Mouse (Mus musculus) adrenal gland, adult 8-10 months (tissue): ENCODE results near the gene Tead3. TPM values are rescaled to one million over a fixed set of nuclear protein-coding genes. Genes with fewer than 3 reads are reported as not detected.

Experiments
- DNase-seq: peaks from one replicate; pipeline ENCODE4 v3.0.0; 2022
- total RNA-seq, 4 experiments: library from RNA; stranded (reverse); gene quantifications; 2 replicates each; pipeline ENCODE4 v1.2.4; 2022

The Tead3 gene
- 10 to 100 TPM in 3 of 4 experiments, 1 to 10 TPM in 1; 8.5 to 21.1 (median 13.3) TPM for total RNA-seq

DNA sequence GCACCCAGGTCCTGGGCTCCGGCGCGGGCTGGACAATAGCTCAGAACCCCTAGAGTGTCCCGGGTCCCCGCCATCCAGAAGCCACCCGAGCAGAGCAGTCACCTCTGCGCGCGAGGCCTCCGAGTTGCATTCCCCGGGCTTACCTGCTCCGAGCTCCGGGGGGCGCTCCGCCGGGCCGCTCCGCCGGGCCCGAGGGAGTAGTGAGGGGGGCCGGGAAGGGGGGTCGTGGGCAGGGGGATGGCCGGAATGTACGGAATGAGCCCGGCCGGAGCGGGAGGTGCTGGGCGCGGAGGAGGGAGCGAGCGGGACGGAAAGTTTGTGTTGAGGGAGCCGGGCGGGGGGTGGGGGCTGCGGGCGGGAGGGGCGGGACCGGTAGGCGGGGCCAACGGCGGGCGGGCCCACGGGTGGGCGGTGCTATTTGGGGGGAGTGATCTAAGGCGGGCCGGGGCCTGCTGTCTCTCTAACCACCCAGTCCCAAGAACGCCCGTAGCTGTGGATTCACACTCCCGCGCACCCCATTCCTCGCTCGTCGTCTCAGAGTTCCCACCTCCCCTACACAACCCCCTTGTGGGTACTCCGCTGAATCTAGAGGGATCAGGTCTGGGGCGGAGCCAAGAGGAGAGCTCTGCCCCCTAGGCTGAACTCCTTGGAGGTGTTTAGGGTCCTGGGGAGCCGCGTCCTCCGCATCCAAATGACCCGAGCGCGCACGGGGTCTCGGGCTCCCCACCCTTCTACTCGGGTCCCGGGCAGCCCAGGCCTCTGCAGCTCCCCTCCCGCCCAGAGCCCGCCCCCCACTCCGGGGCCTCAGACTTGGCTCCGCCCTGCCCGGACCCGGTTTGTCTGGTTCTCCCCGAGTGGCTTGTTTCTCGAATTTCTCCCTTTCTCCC lies at the start of gene Tead3:
Gene Tead3 (minus strand): TSS at position 352 of the 887 bp plus-strand sequence.
- peak; percentile 62 for DNase-seq

GRCm38 (mm10) chr17:28394994-28395393 lies 44.4 kb upstream of the Tead3 start:
- DNase-seq: no peak

- no peak for DNase-seq
Observed at GRCm38 (mm10) chr17:28394051-28394765, 43.6 kb upstream of the Tead3 start.

GRCm38 (mm10) chr17:28391568-28392432 lies 41.2 kb upstream of the Tead3 start:
- no peak for DNase-seq

- DNase-seq: no peak
Observed at GRCm38 (mm10) chr17:28388534-28388933, 37.9 kb upstream of the Tead3 start.

GRCm38 (mm10) chr17:28386150-28386905 lies 35.7 kb upstream of the Tead3 start:
- peak; percentile 63 for DNase-seq

GRCm38 (mm10) chr17:28384298-28384697 lies 33.7 kb upstream of the Tead3 start:
- no peak for DNase-seq

DNA sequence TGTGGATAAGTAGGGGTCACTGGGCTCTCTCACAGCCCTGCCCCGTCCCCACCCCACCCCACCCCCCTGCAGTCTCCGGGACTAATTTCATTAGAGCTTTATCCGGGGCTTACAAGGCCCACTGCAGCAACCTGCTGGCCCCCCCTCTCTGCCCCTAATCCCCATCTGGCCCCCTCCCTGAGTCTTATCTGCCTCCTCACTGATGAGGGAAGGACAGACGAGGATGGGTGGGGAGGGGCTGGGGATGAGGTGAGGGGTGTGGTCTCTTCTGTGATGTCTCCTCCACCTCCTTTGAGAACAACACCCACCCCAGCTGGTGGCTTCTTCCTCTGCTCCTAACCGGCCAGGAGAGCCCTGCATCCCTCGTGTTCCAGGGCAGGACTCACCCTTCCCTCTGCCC lies 29.6 kb upstream of the Tead3 start:
- no peak for DNase-seq

- DNase-seq: no peak
Observed at GRCm38 (mm10) chr17:28375592-28376061, 25.0 kb upstream of the Tead3 start.

- DNase-seq: no peak
Observed at GRCm38 (mm10) chr17:28374494-28374893, 23.9 kb upstream of the Tead3 start.

- DNase-seq: no peak
Observed at GRCm38 (mm10) chr17:28373821-28374220, 23.2 kb upstream of the Tead3 start.

- DNase-seq: no peak
Observed at GRCm38 (mm10) chr17:28371941-28372340, 21.3 kb upstream of the Tead3 start.

- peak; percentile 74 for DNase-seq
Observed at GRCm38 (mm10) chr17:28371286-28371685, 20.7 kb upstream of the Tead3 start.

- no peak for DNase-seq
Observed at GRCm38 (mm10) chr17:28369056-28369455, 18.4 kb upstream of the Tead3 start.

DNA sequence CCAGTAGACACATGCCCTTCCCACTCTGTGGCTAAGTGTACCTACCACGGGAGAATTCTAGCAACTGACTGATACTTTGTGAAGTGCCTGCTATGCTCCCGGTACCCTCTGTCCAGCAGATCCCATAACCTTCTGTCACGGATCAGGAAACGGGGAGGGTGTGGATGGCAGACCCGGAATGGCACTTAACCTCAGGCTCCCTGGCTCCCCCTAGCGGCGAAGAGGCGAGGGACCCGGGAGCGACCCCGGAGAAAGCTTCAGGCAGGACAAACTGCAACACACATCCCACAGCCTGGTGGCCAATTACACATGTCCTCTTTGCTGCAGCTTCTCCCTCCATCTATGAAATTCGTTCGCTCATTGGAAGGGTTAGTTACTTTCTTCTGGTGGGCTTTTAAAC lies 17.8 kb upstream of the Tead3 start:
- peak; percentile 54 for DNase-seq

DNA sequence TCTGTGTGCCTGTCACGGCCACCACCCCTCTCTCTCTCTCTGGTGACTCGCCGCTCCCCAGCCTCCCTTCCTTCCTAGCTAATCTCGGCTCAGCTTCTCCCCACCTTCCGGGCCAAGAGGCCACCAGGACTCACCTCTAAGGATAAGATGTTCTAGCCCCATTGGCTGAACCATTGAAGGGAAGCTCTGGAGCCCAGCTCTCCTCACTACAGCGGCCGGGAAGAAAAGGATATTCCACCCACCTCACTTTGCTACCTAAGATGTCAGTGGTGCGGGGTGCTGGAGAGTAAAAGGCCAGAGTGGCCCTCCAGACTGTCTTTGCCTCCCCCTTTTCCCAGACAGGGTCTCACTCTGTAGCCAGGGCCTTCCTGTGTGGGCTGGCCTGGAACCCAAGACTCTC lies 14.5 kb upstream of the Tead3 start, which contains the start of gene Tulp1:
Gene Tulp1 (minus strand): TSS at position 101 of the 400 bp plus-strand sequence.
- no peak for DNase-seq

DNA sequence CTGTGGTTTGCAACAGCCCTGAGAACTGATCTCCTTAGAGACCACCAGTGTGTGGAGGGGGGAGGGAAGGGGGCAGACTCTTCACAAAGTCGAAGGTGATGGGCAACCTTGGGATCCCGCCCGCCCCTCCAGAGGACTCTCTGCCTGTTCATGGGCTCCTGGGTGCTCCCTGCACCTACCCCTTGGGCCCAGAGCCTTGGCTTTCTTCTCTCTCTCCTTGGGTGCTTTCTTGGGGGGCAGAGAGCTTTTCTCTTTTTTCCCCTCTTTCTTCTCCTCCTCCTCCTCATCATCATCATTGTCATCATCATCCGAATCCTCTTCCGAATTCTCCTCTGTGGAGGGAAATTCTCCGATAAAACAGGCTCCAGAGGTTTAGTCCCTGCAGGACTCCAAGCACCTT lies 12.9 kb upstream of the Tead3 start:
- DNase-seq: no peak

DNA sequence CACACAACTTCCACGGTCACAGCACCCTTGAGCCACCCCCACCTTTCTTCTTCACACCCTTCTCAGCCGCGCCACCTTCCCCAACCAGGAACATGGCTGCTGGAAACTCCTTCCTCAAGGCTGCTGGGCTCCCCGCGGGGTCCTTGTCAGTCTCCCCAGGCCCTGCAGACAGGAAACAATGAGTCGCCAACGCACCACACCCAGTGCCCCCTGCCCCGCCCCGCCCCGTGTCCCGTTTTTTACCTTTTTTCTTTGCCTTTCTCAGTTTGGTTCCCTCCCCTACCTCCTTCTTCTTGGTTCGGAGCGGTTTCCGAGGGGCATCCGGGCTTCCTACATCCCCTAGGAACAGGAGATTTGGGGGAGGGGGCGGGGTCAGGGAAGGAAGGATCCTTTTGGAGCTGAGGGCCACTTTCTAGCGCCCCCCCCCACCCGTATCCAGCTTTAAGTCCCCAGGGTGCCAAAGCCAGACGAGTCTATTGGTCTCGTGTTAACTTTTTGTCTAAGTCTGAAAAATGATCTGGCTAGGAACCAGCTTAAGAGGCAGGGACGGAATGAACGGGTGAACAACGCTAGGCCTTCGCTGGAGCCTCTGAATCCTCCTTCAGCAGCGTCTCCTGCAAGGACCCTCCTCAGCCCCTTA lies 12.2 kb upstream of the Tead3 start:
- no peak for DNase-seq

- no peak for DNase-seq
Observed at GRCm38 (mm10) chr17:28361921-28362652, 11.5 kb upstream of the Tead3 start.

DNA sequence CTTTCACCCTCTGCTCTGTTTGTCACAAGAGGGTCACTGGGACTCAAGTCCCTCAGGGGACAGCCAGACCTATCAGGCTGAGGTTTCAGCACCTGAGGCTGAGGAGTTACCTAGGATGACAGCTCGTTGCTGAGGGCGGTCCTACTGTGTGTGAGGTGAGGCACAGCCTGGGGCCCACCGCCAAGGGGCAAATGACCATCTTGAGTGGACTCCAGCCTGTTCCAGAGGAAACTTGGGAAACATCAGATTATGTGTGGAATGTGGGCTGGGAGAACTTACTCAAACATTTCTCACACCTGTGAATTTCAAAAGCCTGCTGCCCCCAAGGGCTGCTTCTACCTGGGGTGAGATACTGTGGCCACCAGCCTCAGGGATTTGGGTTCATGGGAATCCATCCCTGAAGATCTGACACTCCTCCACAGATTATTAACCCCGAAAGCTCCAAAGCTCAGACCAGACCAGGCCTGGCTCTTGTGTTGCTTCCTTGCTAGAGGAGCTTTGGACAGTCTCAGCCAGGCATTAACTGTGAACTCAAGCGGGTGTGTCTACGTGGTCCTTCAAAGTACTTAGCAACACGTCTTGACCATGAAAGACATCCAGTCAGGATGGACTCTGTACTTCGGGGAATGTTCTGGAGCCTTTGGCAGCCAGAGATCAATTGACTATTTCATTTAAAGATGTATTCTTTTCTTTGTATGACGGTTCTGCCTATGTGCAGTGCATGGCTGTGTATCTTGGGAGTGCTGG lies 10.1 kb upstream of the Tead3 start:
- DNase-seq: no peak
